Mouse (Mus musculus): ENCODE measurements around the gene Kiss1r. TPM values are rescaled to one million over a fixed set of nuclear protein-coding genes. Genes with fewer than 3 reads are reported as not detected.

Gene Kiss1r
- 3.0 and 5.9 TPM in 2 replicates for polyA plus RNA-seq (2012; rRNA removed)

DNA sequence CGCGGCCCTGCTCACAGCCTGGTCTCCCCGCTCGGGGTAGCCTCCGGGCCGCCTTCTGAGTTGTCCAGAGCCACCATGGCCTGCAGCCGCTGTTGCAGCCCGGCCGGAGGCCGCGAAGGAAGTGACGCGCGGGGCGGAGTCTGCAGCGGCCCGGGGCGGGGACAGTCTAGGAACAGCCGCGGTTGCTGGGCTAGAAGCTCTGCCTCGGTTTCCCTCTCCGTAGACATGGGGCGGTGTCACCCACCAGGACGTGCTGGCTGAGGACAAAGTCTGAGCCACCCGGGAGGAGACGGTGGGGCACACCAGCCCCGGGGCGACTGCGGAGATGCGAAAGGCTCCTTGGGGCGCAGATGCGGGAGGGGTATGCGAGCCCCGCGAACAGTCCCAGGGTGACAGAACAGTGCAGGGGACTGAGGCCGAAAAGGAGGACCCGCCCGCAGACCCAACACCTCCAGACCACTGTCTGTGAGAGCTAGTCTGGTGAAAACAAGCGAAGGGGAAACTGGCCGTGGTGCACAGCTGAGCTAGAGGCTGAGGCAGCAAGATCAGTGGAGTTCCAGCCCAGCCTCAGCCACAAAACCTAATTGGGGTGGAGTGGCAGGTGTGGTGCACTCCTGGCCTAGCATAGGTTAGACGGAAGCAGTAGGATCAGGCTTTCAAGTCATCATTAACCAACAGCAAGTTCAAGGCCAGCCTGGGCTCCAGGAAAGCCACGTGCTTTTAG lies at the start of gene Kiss1r:
TSS of gene Kiss1r (plus strand) at position 164 of the 724 bp plus-strand sequence.
- TF ChIP-seq CTCF (IDR thresholded peaks at IDR 0.05; ENCODE audit: extremely low read depth, insufficient read length, insufficient replicate concordance, low read depth, low read length) (no peak), POLR2A (IDR thresholded peaks at IDR 0.05; ENCODE audit: low read depth, low read length) (peak; percentile 91)
- 1% methylated on average over 42 of the region's 42 CpGs for WGBS
- peak within 1 kb of the TSS; percentile 77 for H3K4me3 ChIP-seq (ENCODE audit: low read depth, low read length)
- peak within 1 kb of the TSS; percentile 31 for H3K27ac ChIP-seq (ENCODE audit: insufficient read depth, low read depth, low read length)
- H3K4me1 ChIP-seq (ENCODE audit: control insufficient read depth, insufficient read depth, insufficient read length, low read length), result peaks cover 30% of the 10 kb centered on the region
- peaks cover 12% of the 10 kb centered on the region; the same call in 1 of the 2 replicates for H3K27me3 ChIP-seq (ENCODE audit: control insufficient read depth, insufficient read depth, low read length)
- H3K36me3 ChIP-seq (ENCODE audit: control insufficient read depth, insufficient read depth, low read length), result 0 out of 2 replicates have a peak, but pooled peaks cover 2% of the 10 kb centered on the region

DNA sequence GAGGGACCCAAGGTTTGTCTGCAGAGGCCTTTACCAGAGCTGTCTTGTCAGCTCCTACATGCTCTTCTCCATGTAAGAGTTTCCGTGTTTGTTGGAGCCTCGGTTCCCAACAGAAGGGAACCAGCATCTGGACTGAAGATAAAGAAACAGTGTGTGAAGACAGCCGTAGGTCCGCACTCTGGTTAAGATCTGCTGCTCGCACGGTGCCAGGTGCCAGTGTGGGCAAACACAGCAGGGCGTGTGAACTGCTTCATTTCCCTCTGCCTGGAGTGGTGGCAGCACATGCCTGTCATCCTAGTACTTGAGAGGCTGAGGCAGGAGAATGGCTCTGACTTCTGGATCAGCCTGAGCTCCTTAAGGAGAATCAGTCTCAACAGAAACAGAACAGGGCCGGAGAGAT lies 44.9 kb upstream of the Kiss1r start:
- no peak overlapping the region for H3K4me3 ChIP-seq (ENCODE audit: low read depth, low read length)
- WGBS, result 57% methylated on average over 8 of the region's 8 CpGs
- TF ChIP-seq POLR2A (IDR thresholded peaks at IDR 0.05; ENCODE audit: low read depth, low read length) (no peak), CTCF (IDR thresholded peaks at IDR 0.05; ENCODE audit: extremely low read depth, insufficient read length, insufficient replicate concordance, low read depth, low read length) (no peak)
- H3K36me3 ChIP-seq (ENCODE audit: control insufficient read depth, insufficient read depth, low read length), result no peaks in the 10 kb centered on the region
- H3K27me3 ChIP-seq (ENCODE audit: control insufficient read depth, insufficient read depth, low read length), result peaks cover 13% of the 10 kb centered on the region; the same call in 1 of the 2 replicates
- no peak overlapping the region for H3K27ac ChIP-seq (ENCODE audit: insufficient read depth, low read depth, low read length)
- peaks cover 4% of the 10 kb centered on the region; the same call in 1 of the 2 replicates for H3K4me1 ChIP-seq (ENCODE audit: control insufficient read depth, insufficient read depth, insufficient read length, low read length)

- Histone ChIP-seq H3K27me3 (ENCODE audit: control insufficient read depth, insufficient read depth, low read length) (peaks cover 13% of the 10 kb centered on the region; the same call in 1 of the 2 replicates), H3K36me3 (ENCODE audit: control insufficient read depth, insufficient read depth, low read length) (no peaks in the 10 kb centered on the region), H3K27ac (ENCODE audit: insufficient read depth, low read depth, low read length) (no peak overlapping the region), H3K4me3 (ENCODE audit: low read depth, low read length) (no peak overlapping the region), H3K4me1 (ENCODE audit: control insufficient read depth, insufficient read depth, insufficient read length, low read length) (peaks cover 11% of the 10 kb centered on the region)
- no peak for TF ChIP-seq POLR2A (IDR thresholded peaks at IDR 0.05; ENCODE audit: low read depth, low read length)
- TF ChIP-seq CTCF (IDR thresholded peaks at IDR 0.05; ENCODE audit: extremely low read depth, insufficient read length, insufficient replicate concordance, low read depth, low read length), result no peak
- WGBS, result 41% methylated on average over 3 of the region's 3 CpGs
Measured at GRCm38 (mm10) chr10:79872862-79873261, 43.9 kb upstream of the Kiss1r start.

GRCm38 (mm10) chr10:79873313-79873712 lies 43.5 kb upstream of the Kiss1r start:
- H3K27ac ChIP-seq (ENCODE audit: insufficient read depth, low read depth, low read length), result no peak overlapping the region
- 32% methylated on average over 6 of the region's 6 CpGs for WGBS
- no peaks in the 10 kb centered on the region for H3K36me3 ChIP-seq (ENCODE audit: control insufficient read depth, insufficient read depth, low read length)
- peaks cover 13% of the 10 kb centered on the region; the same call in 1 of the 2 replicates for H3K27me3 ChIP-seq (ENCODE audit: control insufficient read depth, insufficient read depth, low read length)
- no peak for TF ChIP-seq POLR2A (IDR thresholded peaks at IDR 0.05; ENCODE audit: low read depth, low read length)
- TF ChIP-seq CTCF (IDR thresholded peaks at IDR 0.05; ENCODE audit: extremely low read depth, insufficient read length, insufficient replicate concordance, low read depth, low read length), result no peak
- H3K4me1 ChIP-seq (ENCODE audit: control insufficient read depth, insufficient read depth, insufficient read length, low read length), result peaks cover 11% of the 10 kb centered on the region
- H3K4me3 ChIP-seq (ENCODE audit: low read depth, low read length), result no peak overlapping the region

- 4% methylated on average over 26 of the region's 26 CpGs for WGBS
- H3K36me3 ChIP-seq (ENCODE audit: control insufficient read depth, insufficient read depth, low read length), result no peaks in the 10 kb centered on the region
- H3K27me3 ChIP-seq (ENCODE audit: control insufficient read depth, insufficient read depth, low read length), result peaks cover 13% of the 10 kb centered on the region; the same call in 1 of the 2 replicates
- no peak overlapping the region for H3K27ac ChIP-seq (ENCODE audit: insufficient read depth, low read depth, low read length)
- TF ChIP-seq POLR2A (IDR thresholded peaks at IDR 0.05; ENCODE audit: low read depth, low read length) (no peak), CTCF (IDR thresholded peaks at IDR 0.05; ENCODE audit: extremely low read depth, insufficient read length, insufficient replicate concordance, low read depth, low read length) (no peak)
- peak overlapping the region; percentile 63 for H3K4me3 ChIP-seq (ENCODE audit: low read depth, low read length)
- peaks cover 11% of the 10 kb centered on the region for H3K4me1 ChIP-seq (ENCODE audit: control insufficient read depth, insufficient read depth, insufficient read length, low read length)
Measured at GRCm38 (mm10) chr10:79873715-79874289, 43.0 kb upstream of the Kiss1r start.

GRCm38 (mm10) chr10:79874290-79874862 lies 42.4 kb upstream of the Kiss1r start, which contains the start of the genes Prtn3 and Plppr3:
Gene Prtn3, plus strand, starts transcription at chr10:79874476.
Gene Plppr3, minus strand, starts transcription at chr10:79874634.
- Histone ChIP-seq H3K27ac (ENCODE audit: insufficient read depth, low read depth, low read length) (no peak within 1 kb of the TSS), H3K4me3 (ENCODE audit: low read depth, low read length) (peak within 1 kb of the TSS; percentile 63), H3K27me3 (ENCODE audit: control insufficient read depth, insufficient read depth, low read length) (peaks cover 13% of the 10 kb centered on the region; the same call in 1 of the 2 replicates), H3K4me1 (ENCODE audit: control insufficient read depth, insufficient read depth, insufficient read length, low read length) (peaks cover 11% of the 10 kb centered on the region), H3K36me3 (ENCODE audit: control insufficient read depth, insufficient read depth, low read length) (no peaks in the 10 kb centered on the region)
- no peak for TF ChIP-seq CTCF (IDR thresholded peaks at IDR 0.05; ENCODE audit: extremely low read depth, insufficient read length, insufficient replicate concordance, low read depth, low read length)
- TF ChIP-seq POLR2A (IDR thresholded peaks at IDR 0.05; ENCODE audit: low read depth, low read length), result no peak
- under 1% methylated on average over 57 of the region's 57 CpGs for WGBS
